Mouse (Mus musculus): ENCODE data around the gene Dhx35.
A peak's percentile ranks its signal among the peaks of the same experiment; 100 is the strongest.

Gene Dhx35

GRCm38 (mm10) chr2:158815686-158816085, 21.1 kb downstream of the Dhx35 start:
- no peak for DNase-seq

- no peak for DNase-seq
These were observed 21.6 kb downstream of the Dhx35 start for GRCm38 (mm10) chr2:158816239-158816638.

GRCm38 (mm10) chr2:158817708-158818107, 23.1 kb downstream of the Dhx35 start:
- no peak for DNase-seq

GRCm38 (mm10) chr2:158828124-158828523, 33.5 kb downstream of the Dhx35 start:
- no peak for DNase-seq

- no peak for DNase-seq
These were observed 35.1 kb downstream of the Dhx35 start for GRCm38 (mm10) chr2:158829746-158830145.

DNA sequence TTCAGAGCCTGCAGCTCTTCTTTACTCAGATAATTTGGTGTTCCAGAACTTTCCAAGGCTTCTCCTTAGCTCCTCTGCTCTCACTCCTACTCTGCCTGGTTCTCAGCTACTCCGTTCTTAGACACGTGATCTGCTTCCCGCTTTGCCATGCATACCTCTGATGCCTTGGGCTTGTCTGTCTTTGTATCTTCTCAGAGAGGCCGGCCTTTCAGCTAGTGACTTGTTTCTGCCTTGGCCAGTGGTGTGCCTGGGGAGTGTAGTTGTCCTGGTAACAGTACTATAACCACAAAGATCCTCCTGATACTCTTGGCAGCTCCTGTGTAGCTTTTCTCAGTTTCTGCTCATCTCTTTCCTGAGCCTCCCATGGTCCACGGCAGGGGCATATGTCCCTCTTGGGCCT, 38.6 kb downstream of the Dhx35 start:
- no peak for DNase-seq

DNA sequence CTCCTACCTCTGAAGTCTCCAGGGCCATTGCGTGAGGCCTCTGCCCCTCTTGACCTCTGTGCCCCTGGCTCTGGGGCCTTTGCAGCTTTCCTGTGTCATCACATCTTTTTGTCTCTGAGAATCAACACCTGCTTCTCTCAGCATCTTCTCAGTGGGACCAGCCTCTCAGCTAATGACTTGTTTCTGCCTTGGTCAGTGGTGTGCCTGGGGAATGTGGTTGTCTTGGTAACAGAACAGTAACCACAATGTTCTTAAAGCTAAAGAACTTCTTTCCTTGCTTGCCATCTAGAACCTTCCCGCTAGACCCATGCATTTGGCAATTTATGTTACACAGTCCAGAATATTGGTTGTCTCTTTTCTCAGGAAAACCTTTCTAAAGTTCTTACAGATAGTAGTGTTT, 39.0 kb downstream of the Dhx35 start:
- DNase-seq: no peak

DNA sequence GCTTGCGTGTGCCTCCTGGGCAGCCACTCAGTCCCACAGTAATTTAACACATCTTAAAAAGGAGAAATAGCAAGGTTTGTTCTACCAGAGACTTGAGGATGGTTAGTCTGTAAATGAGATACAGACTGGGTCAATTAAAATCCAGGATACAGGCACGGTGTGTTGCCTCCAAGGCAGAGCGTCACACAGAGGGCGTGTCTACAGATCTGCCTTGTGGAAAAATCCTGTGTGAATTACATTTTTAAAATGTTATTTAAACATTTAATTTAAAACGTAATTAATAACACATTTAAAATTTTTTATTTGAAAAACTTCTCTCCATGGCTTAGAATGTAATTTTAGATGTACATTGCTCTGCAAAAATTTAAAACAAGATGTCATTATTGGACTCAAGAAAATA, 48.7 kb downstream of the Dhx35 start:
- DNase-seq: no peak

GRCm38 (mm10) chr2:158845031-158845430, 50.4 kb downstream of the Dhx35 start:
- no peak for DNase-seq

DNA sequence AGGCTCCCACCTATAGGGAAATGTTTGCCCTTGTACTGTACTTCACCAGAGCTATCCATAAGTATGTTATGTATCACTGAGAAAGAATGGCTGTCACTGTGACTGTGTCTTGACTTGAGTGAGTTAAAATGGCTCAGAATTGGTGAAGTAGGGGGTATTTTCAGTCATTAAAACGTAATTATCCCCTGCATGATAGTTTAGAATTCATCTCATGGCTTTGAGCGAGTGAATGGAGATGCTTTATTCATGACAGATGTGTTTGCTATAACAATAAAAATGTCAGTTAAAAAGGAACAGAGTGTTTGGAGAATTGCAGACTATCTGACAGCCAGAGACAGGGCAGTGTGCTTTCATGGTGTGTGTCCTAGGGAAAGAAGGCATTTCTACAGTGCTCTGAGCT, 51.6 kb downstream of the Dhx35 start:
- DNase-seq: no peak

- DNase-seq: no peak
These were observed 53.4 kb downstream of the Dhx35 start for GRCm38 (mm10) chr2:158847991-158848390.

- DNase-seq: no peak
These were observed 54.8 kb downstream of the Dhx35 start for GRCm38 (mm10) chr2:158849416-158849815.

- DNase-seq: peak; percentile 19 to 38
These were observed 58.0 kb downstream of the Dhx35 start for GRCm38 (mm10) chr2:158852579-158852978.

- no peak for DNase-seq
These were observed 62.4 kb downstream of the Dhx35 start for GRCm38 (mm10) chr2:158856896-158857499.

- DNase-seq: no peak
These were observed 63.0 kb downstream of the Dhx35 start for GRCm38 (mm10) chr2:158857579-158857978.

- no peak for DNase-seq
These were observed 66.5 kb downstream of the Dhx35 start for GRCm38 (mm10) chr2:158861115-158861514.

DNA sequence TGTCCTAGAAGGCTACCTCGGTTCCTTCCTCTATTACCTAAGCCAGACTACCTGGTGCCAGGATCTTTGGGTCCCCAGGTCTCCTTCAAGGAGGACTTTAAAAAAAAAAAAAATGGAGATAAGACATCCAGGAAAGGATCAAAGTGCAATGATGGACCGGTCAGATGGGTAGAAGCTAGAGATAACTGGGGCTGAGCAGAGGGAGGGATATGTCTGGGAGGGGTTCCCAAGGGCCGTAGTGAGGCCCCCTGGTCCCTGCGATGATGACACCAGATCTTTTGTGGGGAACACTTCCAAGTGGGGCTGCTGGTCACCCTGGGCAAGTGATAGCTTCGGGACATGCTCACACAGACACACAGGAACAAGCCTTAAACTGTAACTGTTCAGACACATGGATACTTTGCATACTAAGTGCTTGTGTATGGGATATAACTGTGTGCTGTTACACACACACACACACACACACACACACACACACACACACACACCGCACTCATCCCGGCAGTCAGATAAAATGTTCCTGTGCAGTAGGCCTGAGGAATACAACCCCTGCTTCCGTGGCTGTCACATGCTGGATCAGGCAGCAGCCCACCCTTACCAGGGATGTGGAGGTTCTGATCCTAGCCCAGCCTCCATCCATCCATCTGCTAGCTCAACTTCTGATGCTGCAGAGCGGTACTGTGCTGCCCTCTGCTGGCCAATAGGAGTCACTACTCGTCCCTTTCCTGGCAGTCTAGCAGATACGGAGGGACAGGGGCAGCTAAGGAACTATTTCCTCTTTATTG, 68.9 kb downstream of the Dhx35 start:
- DNase-seq: peak; percentile 25 to 48

DNA sequence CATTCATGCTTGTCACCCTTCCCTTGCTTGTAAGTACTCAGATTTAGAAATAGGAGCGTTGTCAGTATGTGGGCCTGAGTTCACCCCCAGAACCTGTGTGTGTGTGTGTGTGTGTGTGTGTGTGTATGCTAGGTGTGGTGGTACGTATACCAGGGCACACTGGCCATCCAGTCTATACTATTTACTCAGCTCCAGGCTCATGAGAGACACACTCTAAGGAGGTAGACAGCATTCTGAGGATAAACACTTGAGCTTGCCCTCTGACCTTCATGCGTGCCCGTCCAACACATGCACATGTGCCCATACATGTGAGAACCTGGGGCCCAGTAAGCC, 69.5 kb downstream of the Dhx35 start:
- DNase-seq: no peak

DNA sequence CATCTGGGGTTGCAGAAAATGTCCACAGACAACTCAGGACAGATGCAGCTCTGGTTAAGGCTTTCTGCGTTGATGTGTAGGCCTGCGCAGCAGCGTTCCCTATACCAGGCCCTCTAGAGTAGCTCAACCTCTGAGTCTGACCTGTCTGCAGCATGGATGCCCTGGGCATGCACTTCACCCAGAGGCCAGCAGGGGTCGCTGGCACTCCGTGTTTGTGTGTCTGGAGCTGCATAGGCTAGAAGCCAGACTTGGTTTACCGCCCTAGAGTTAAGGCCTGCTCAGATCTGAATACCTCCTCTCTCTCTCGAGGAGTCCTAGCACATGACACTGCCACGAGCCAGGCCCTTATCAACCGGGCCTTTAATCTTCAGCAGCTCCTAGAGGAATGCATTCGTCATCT, 70.8 kb downstream of the Dhx35 start:
- peak; percentile 59 to 70 for DNase-seq

DNA sequence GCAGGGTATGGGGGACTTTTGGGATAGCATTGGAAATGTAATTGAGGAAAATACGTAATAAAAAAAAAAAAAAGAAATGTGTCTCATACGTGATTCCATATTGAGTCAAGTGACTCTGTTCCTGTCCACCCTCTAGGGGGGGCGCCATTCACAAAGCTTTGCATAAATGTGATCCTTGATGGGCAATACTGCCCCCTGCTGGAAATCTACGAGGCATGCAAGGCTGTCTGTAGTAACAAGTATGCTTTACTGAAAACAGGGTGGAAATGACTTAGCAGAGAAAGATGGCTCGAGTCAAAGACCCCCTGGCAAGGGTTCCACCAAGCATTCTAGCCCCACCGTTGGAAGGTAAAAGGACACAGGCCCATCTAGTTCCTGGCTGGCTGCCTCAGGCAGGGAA, 92.0 kb downstream of the Dhx35 start:
- DNase-seq: peak in 1 of 2 experiments; percentile 15

DNA sequence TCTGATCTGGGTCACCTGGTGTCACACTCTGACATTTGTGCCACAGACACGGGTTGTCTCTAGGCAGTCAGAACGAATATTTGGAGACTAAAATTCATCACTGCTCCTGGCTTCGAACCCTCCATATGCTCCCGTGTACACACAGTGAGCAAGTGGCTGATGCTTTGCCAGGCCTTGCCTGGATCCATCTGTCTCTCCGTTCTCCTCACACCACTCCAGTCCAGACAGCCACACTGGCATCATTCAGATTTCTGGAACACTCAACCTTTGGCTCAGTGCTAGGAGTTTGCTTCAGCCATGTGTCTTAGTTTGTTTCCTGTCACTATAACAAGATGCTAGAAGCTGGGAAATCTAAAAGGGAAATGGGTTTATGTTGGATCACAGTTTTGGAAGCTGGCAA, 93.9 kb downstream of the Dhx35 start:
- DNase-seq: no peak

DNA sequence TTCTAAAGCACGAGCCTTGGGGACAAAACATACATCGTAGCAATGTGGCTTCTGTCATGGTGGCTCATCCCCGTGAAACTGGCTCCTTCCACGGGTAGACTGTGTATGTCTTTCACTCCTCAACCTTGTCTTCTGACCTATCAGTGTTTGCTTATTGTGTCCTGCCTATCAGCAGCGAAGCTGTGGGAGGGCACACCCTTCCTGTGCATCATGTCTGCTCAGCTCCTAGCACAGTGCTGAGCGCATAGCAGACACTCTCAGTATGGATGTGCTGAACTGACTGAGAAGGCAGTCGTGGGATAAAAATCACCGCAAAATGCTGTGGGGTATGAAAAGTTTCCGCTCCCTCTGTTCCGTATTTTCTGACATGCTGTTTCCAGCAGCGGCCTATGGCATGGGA, 94.6 kb downstream of the Dhx35 start:
- no peak for DNase-seq

DNA sequence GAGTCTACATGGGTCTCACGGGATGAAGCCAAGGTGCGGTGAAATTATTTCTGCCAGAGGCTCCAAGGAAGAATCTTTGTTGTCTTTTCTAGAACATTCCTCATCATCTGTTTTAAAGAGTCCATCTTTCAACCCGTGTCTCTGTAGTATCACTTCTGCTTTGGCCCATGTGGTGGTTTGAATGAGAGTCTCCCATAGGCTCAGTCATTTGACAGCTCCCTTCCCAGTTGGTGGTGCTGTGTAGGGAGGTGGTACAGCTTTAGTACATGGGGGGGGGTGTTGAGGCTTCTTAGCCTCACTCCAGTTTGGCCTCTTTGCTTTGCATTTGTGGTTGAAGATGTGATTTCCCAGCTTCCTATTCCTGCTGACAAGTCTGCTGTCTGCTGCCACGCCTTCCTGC, 96.7 kb downstream of the Dhx35 start:
- DNase-seq: no peak

GRCm38 (mm10) chr2:158893171-158893853, 98.7 kb downstream of the Dhx35 start:
- no peak for DNase-seq

Measured in lung, adult 18-20 months (tissue).